Mouse (Mus musculus): ENCODE results near the gene Lpar6.

Gene Lpar6

GRCm38 (mm10) chr14:73255426-73255970 is 17.8 kb downstream of the Lpar6 start:
- no peak for DNase-seq (ENCODE audit: low spot score in 2 of 2)

- DNase-seq (ENCODE audit: low spot score in 2 of 2): no peak
Measured at GRCm38 (mm10) chr14:73257348-73257747, 19.7 kb downstream of the Lpar6 start.

GRCm38 (mm10) chr14:73258181-73258580 is 20.5 kb downstream of the Lpar6 start:
- no peak for DNase-seq (ENCODE audit: low spot score in 2 of 2)

GRCm38 (mm10) chr14:73262210-73262609 is 24.5 kb downstream of the Lpar6 start:
- no peak for DNase-seq (ENCODE audit: low spot score in 2 of 2)

- DNase-seq (ENCODE audit: low spot score in 2 of 2): no peak
Measured at GRCm38 (mm10) chr14:73266166-73266565, 28.5 kb downstream of the Lpar6 start.

GRCm38 (mm10) chr14:73271807-73272206 is 34.1 kb downstream of the Lpar6 start:
- no peak for DNase-seq (ENCODE audit: low spot score in 2 of 2)

GRCm38 (mm10) chr14:73279096-73279495 is 41.4 kb downstream of the Lpar6 start:
- DNase-seq (ENCODE audit: low spot score in 2 of 2): no peak

- no peak for DNase-seq (ENCODE audit: low spot score in 2 of 2)
Measured at GRCm38 (mm10) chr14:73280996-73281395, 43.3 kb downstream of the Lpar6 start.

- DNase-seq (ENCODE audit: low spot score in 2 of 2): no peak
Measured at GRCm38 (mm10) chr14:73289915-73290314, 52.2 kb downstream of the Lpar6 start.

- no peak for DNase-seq (ENCODE audit: low spot score in 2 of 2)
Measured at GRCm38 (mm10) chr14:73292434-73292833, 54.7 kb downstream of the Lpar6 start.
